Mouse (Mus musculus) olfactory bulb, adult 2 months (tissue): ENCODE data around the gene Armc12.

Experiments
- CTCF ChIP-seq: fragments of 200-500 bp; IDR thresholded peaks from 2 replicates; pipeline ENCODE4 v1.5.1; 2012; ENCODE audit warnings: low read depth, mild to moderate bottlenecking, low read length, moderate library complexity; ENCODE audit not compliant: insufficient read depth
- POLR2A ChIP-seq: fragments of 200-500 bp; IDR thresholded peaks from 2 replicates; pipeline ENCODE4 v1.6.1; 2012; ENCODE audit warnings: mild to moderate bottlenecking, low read depth, low read length, moderate library complexity; ENCODE audit not compliant: insufficient read depth

- TF ChIP-seq POLR2A (no peak), CTCF (no peak)
These were observed 34.8 kb upstream of the Armc12 start for GRCm38 (mm10) chr17:28495832-28496231.
